Mouse (Mus musculus) midbrain, embryonic 16.5 days (tissue): ENCODE measurements at regions not wholly inside any gene's neighbourhood (a gene's known extent, or its start where the extent isn't known, plus 50 kb on each side); places are given as distances from the start of the nearest gene placed in this dataset.

Source experiments
- ATAC-seq: fragments of 200-750 bp; cut with Nextera tagmentation; 2 replicates; pipeline ENCODE4 v1.8.0; 2017; ENCODE audit warnings: moderate TSS enrichment
- H3K27ac ChIP-seq: fragments of 300-500 bp; sonication (generic); 2 replicates; pipeline ENCODE4 v1.5.1; 2014; ENCODE audit warnings: mild to moderate bottlenecking, low read length, mixed read lengths
- H3K27me3 ChIP-seq: fragments of 300-500 bp; sonication (generic); 2 replicates; pipeline ENCODE4 v1.6.1; 2014; ENCODE audit warnings: low read depth, low read length, mixed read lengths; ENCODE audit not compliant: control insufficient read depth, insufficient read depth
- H3K36me3 ChIP-seq: fragments of 300-500 bp; sonication (generic); 2 replicates; pipeline ENCODE4 v1.6.1; 2014; ENCODE audit warnings: mild to moderate bottlenecking, low read length, moderate library complexity, mixed read lengths; ENCODE audit not compliant: control insufficient read depth, insufficient read depth
- H3K4me1 ChIP-seq: fragments of 300-500 bp; sonication (generic); 2 replicates; pipeline ENCODE4 v1.6.1; 2014; ENCODE audit warnings: mild to moderate bottlenecking, low read length, mixed read lengths; ENCODE audit not compliant: control insufficient read depth, insufficient read depth
- H3K4me2 ChIP-seq: fragments of 300-500 bp; sonication (generic); 2 replicates; pipeline ENCODE4 v1.6.1; 2014; ENCODE audit warnings: mild to moderate bottlenecking, low read length, mixed read lengths
- H3K4me3 ChIP-seq: fragments of 300-500 bp; sonication (generic); 2 replicates; pipeline ENCODE4 v1.5.1; 2014; ENCODE audit warnings: low read depth, mild to moderate bottlenecking, low read length, moderate library complexity, mixed read lengths
- H3K9ac ChIP-seq: fragments of 300-500 bp; sonication (generic); 2 replicates; pipeline ENCODE4 v1.6.1; 2014; ENCODE audit warnings: low read depth, low read length, mixed read lengths
- H3K9me3 ChIP-seq: fragments of 300-500 bp; sonication (generic); replicated peaks from 2 replicates; pipeline ENCODE4 v1.6.1; 2014; ENCODE audit warnings: mild to moderate bottlenecking, low read length, mixed read lengths; ENCODE audit not compliant: control insufficient read depth, poor library complexity, severe bottlenecking
- WGBS: fragments of 180-500 bp; shearing (Covaris S2); extraction: QIAGEN DNeasy Blood & Tissue Kit; methylation state at CpG from one replicate; pipeline ENCODE4 v1.1.7; 2014; 5-methylcytosine and 5-hydroxymethylcytosine counted together

- peak; percentile 66 for ATAC-seq
- Histone ChIP-seq H3K36me3 (no peaks in the 10 kb centered on the region), H3K4me2 (no peak overlapping the region), H3K9me3 (no peaks in the 10 kb centered on the region), H3K4me3 (no peak overlapping the region), H3K27ac (peak overlapping the region; percentile 59), H3K4me1 (peaks cover 13% of the 10 kb centered on the region), H3K9ac (peak overlapping the region; percentile 39), H3K27me3 (no peaks in the 10 kb centered on the region)
- 54% methylated on average over 16 of the region's 16 CpGs for WGBS
Measured at GRCm38 (mm10) chr2:174848981-174849681, 88.7 kb downstream of the Edn3 start.

GRCm38 (mm10) chr2:174850860-174851259 lies 90.4 kb downstream of the Edn3 start:
- Histone ChIP-seq H3K4me1 (peaks cover 13% of the 10 kb centered on the region), H3K4me3 (no peak overlapping the region), H3K36me3 (no peaks in the 10 kb centered on the region), H3K27ac (no peak overlapping the region), H3K9ac (no peak overlapping the region), H3K4me2 (no peak overlapping the region), H3K27me3 (no peaks in the 10 kb centered on the region), H3K9me3 (no peaks in the 10 kb centered on the region)
- WGBS: 73% methylated on average over 16 of the region's 16 CpGs
- ATAC-seq: no peak

GRCm38 (mm10) chr2:174851525-174852330 lies 91.3 kb downstream of the Edn3 start:
- no peak overlapping the region for H3K4me2 ChIP-seq
- H3K36me3 ChIP-seq: no peaks in the 10 kb centered on the region
- WGBS: 21% methylated on average over 22 of the region's 22 CpGs
- H3K9ac ChIP-seq: no peak overlapping the region
- 0 out of 2 replicates have a peak overlapping the region, but pooled peaks have one; percentile 1 for H3K27ac ChIP-seq
- no peaks in the 10 kb centered on the region for H3K27me3 ChIP-seq
- no peak overlapping the region for H3K4me3 ChIP-seq
- H3K9me3 ChIP-seq: no peaks in the 10 kb centered on the region
- peaks cover 13% of the 10 kb centered on the region for H3K4me1 ChIP-seq
- ATAC-seq: peak; percentile 62

- Histone ChIP-seq H3K36me3 (no peaks in the 10 kb centered on the region), H3K9me3 (no peaks in the 10 kb centered on the region), H3K9ac (no peak overlapping the region), H3K4me2 (no peak overlapping the region), H3K27me3 (no peaks in the 10 kb centered on the region), H3K27ac (no peak overlapping the region), H3K4me3 (no peak overlapping the region), H3K4me1 (peaks cover 20% of the 10 kb centered on the region)
- no peak for ATAC-seq
- WGBS: 89% methylated on average over 8 of the region's 8 CpGs
Measured at GRCm38 (mm10) chr2:174853786-174854185, 93.4 kb downstream of the Edn3 start.

- H3K27ac ChIP-seq: no peak overlapping the region
- ATAC-seq: no peak
- no peaks in the 10 kb centered on the region for H3K36me3 ChIP-seq
- peaks cover 13% of the 10 kb centered on the region for H3K4me1 ChIP-seq
- no peak overlapping the region for H3K4me3 ChIP-seq
- no peak overlapping the region for H3K4me2 ChIP-seq
- no peaks in the 10 kb centered on the region for H3K9me3 ChIP-seq
- no peaks in the 10 kb centered on the region for H3K27me3 ChIP-seq
- no peak overlapping the region for H3K9ac ChIP-seq
- WGBS: 77% methylated on average over 8 of the region's 8 CpGs
Measured at GRCm38 (mm10) chr2:174855548-174855947, 95.1 kb downstream of the Edn3 start.

GRCm38 (mm10) chr2:174856135-174856534 lies 95.7 kb downstream of the Edn3 start:
- no peak for ATAC-seq
- 95% methylated on average over 5 of the region's 5 CpGs for WGBS

GRCm38 (mm10) chr2:174858011-174858834 lies 97.8 kb downstream of the Edn3 start:
- no peaks in the 10 kb centered on the region for H3K36me3 ChIP-seq
- peaks cover 13% of the 10 kb centered on the region for H3K4me1 ChIP-seq
- peak overlapping the region; percentile 24; the same call in 1 of the 2 replicates for H3K4me2 ChIP-seq
- H3K27me3 ChIP-seq: no peaks in the 10 kb centered on the region
- 16% methylated on average over 15 of the region's 15 CpGs for WGBS
- peak; percentile 85 for ATAC-seq
- H3K9ac ChIP-seq: peak overlapping the region; percentile 58
- peak overlapping the region; percentile 61 for H3K27ac ChIP-seq
- H3K9me3 ChIP-seq: no peaks in the 10 kb centered on the region
- H3K4me3 ChIP-seq: no peak overlapping the region

More at GRCm38 (mm10) chr2:174856135-174856534, 95.7 kb downstream of the Edn3 start:
- Histone ChIP-seq H3K36me3 (no peaks in the 10 kb centered on the region), H3K27me3 (no peaks in the 10 kb centered on the region), H3K9me3 (no peaks in the 10 kb centered on the region), H3K4me2 (no peak overlapping the region), H3K9ac (no peak overlapping the region), H3K4me1 (peaks cover 13% of the 10 kb centered on the region), H3K4me3 (no peak overlapping the region), H3K27ac (no peak overlapping the region)

GRCm38 (mm10) chr2:174858835-174859215 lies 98.4 kb downstream of the Edn3 start:
- H3K9ac ChIP-seq: no peak overlapping the region
- H3K36me3 ChIP-seq: no peaks in the 10 kb centered on the region
- H3K4me3 ChIP-seq: no peak overlapping the region
- WGBS: 4% methylated on average over 2 of the region's 2 CpGs
- peak; percentile 51 for ATAC-seq
- peak overlapping the region; percentile 24; the same call in 1 of the 2 replicates for H3K4me2 ChIP-seq
- H3K4me1 ChIP-seq: peaks cover 13% of the 10 kb centered on the region
- H3K9me3 ChIP-seq: no peaks in the 10 kb centered on the region
- no peaks in the 10 kb centered on the region for H3K27me3 ChIP-seq
- H3K27ac ChIP-seq: peak overlapping the region; percentile 56
